Mouse (Mus musculus) ES-Bruce4 (cell line): ENCODE data around the gene Ptgs1.

Experiments
- CTCF ChIP-seq: IDR thresholded peaks from one replicate; pipeline ENCODE4 v1.8.1; 2011; ENCODE audit warnings: low read depth, low read length
- EP300 ChIP-seq: IDR thresholded peaks from 2 replicates; pipeline ENCODE4 v1.6.1; 2011; ENCODE audit warnings: low read depth, low read length; ENCODE audit not compliant: insufficient read depth
- POLR2A ChIP-seq: IDR thresholded peaks from one replicate; pipeline ENCODE4 v1.8.1; 2011; ENCODE audit warnings: low read length; ENCODE audit not compliant: insufficient read depth

DNA sequence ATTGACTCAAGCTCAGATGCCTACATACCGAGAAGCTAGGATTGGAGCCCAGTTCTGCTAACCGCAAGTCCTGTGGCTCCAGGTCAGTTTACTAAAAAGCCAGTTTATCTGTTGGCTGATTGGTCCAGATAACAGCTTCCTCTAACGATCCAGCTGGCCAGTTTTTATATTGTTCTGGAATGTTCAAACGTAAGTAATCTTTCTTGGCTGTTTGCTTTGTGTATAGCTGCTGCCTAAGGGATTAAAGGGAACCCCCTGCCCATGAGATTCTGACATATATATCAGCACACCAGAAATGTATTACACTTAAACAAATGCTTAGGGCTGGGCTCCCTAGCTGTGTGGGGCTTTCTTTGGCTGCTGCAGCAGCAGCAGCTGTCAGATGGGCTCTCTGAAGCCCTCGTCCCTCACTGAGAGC, 13.7 kb downstream of the Ptgs1 start:
- TF ChIP-seq POLR2A = no peak
- no peak for TF ChIP-seq CTCF
- TF ChIP-seq EP300 = no peak
